Mouse (Mus musculus) hindbrain, postnatal 0 days (tissue): ENCODE data around the gene Tfeb. TPM values are rescaled to one million over a fixed set of nuclear protein-coding genes. Genes with fewer than 3 reads are reported as not detected.
A peak's percentile ranks its signal among the peaks of the same experiment; 100 is the strongest.

Experiments used
- ATAC-seq: fragments of 200-750 bp; cut with Nextera tagmentation; 2 replicates; pipeline ENCODE4 v1.8.0; 2017; ENCODE audit warnings: mild to moderate bottlenecking, moderate TSS enrichment, moderate library complexity
- DNase-seq: peaks from one replicate; pipeline ENCODE4 v3.0.0-alpha.2; 2015; ENCODE audit warnings: low spot score
- H3K27ac ChIP-seq: fragments of 300-500 bp; sonication (generic); 2 replicates; pipeline ENCODE4 v1.5.1; 2014; ENCODE audit warnings: mild to moderate bottlenecking
- H3K27me3 ChIP-seq: fragments of 300-500 bp; sonication (generic); 2 replicates; pipeline ENCODE4 v1.6.1; 2014; ENCODE audit warnings: low read length, mixed read lengths; ENCODE audit not compliant: insufficient read depth
- H3K36me3 ChIP-seq: fragments of 300-500 bp; sonication (generic); 2 replicates; pipeline ENCODE4 v1.6.1; 2014; ENCODE audit warnings: low read length, mixed read lengths; ENCODE audit not compliant: insufficient read depth
- H3K4me1 ChIP-seq: fragments of 300-500 bp; sonication (generic); 2 replicates; pipeline ENCODE4 v1.6.1; 2014; ENCODE audit warnings: antibody characterized with exemption, low read length, mixed read lengths; ENCODE audit not compliant: insufficient read depth
- H3K4me2 ChIP-seq: fragments of 300-500 bp; sonication (generic); 2 replicates; pipeline ENCODE4 v1.6.1; 2014; ENCODE audit warnings: low read depth, mild to moderate bottlenecking, low read length, moderate library complexity, mixed read lengths
- H3K4me3 ChIP-seq: fragments of 300-500 bp; sonication (generic); 2 replicates; pipeline ENCODE4 v1.5.1; 2014; ENCODE audit warnings: low read length
- H3K9ac ChIP-seq: fragments of 300-500 bp; sonication (generic); replicated peaks from 2 replicates; pipeline ENCODE4 v1.6.1; 2014; ENCODE audit warnings: mild to moderate bottlenecking, low read length, moderate library complexity, mixed read lengths
- H3K9me3 ChIP-seq: fragments of 300-500 bp; sonication (generic); 2 replicates; pipeline ENCODE4 v1.6.1; 2016; ENCODE audit warnings: low read length, mixed read lengths
- CTCF ChIP-seq: IDR thresholded peaks from 2 replicates; pipeline ENCODE4 v1.5.1; 2016; ENCODE audit warnings: antibody characterized with exemption, control low read depth, low read depth
- WGBS: fragments of 180-500 bp; shearing (Covaris S2); extraction: QIAGEN DNeasy Blood & Tissue Kit; methylation state at CpG from one replicate; pipeline ENCODE4 v1.1.7; 2014; 5-methylcytosine and 5-hydroxymethylcytosine counted together
- polyA plus RNA-seq: library from polyadenylated mRNA; unstranded; fragments of >200 nt; fragmentation: Nextera tagmentation; extraction: Ambion mirVana; gene quantifications from 2 replicates; pipeline ENCODE4 v1.2.1, GENCODE M21; 2015
- total RNA-seq: library from RNA; depleted of rRNA; stranded (reverse); fragments of >200 nt; gene quantifications from 2 replicates; pipeline ENCODE4 v1.2.3, GENCODE M21; 2014

The Tfeb gene
- total and polyA plus RNA-seq, 2 experiments from 2014 or later: 6.6 to 13.2 TPM

DNA sequence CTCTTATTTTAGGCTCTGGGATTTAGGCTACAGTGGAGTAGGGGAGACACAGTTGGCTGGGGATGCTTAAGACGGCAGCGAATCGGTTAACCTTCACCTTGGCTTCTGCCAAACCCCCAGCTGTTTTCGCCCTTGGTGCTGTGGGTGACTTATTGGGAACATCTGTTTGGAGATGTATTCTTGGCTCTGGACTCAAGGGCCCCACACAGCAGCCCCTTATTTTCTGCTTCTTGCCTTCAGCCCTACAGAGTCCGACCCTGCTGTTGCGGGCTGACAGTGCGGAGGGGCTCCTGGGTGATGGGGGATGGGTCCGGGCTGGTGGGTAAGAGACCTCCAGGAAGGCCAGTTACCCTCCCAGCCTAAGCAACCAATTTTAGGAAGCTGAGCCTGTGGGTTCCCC lies 84.5 kb downstream of the Tfeb start:
- Histone ChIP-seq H3K36me3 (no peaks in the 10 kb centered on the region), H3K4me1 (no peaks in the 10 kb centered on the region), H3K27me3 (no peaks in the 10 kb centered on the region), H3K9ac (no peak overlapping the region), H3K9me3 (no peaks in the 10 kb centered on the region), H3K4me2 (no peak overlapping the region), H3K27ac (no peak overlapping the region), H3K4me3 (no peak overlapping the region)
- ATAC-seq (no peak), DNase-seq (no peak)
- 62% methylated on average over 8 of the region's 8 CpGs for WGBS
- TF ChIP-seq CTCF: no peak

DNA sequence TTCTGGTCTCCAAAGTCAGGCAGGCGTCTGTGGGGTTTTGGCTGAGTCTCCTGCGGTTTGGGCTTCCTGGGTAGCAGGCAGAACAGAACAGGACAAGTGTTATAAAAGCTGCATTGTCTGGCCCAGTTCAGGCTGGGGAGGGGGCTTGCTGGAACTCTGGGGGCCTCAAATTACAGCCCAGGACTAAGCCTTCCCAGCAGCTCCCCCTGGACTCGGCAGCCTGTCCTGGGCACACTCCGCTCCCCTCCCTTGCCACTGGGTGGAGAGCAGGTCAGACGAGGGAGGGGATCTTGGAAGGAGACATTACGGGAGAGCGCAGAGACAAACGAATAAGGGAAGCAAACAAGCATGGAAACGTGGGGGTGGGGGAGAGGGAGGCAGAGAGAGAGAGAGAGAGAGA lies 94.3 kb downstream of the Tfeb start:
- no peaks in the 10 kb centered on the region for H3K36me3 ChIP-seq
- H3K27me3 ChIP-seq: peaks cover 22% of the 10 kb centered on the region; the same call in 1 of the 2 replicates
- H3K9ac ChIP-seq: no peak overlapping the region
- no peak overlapping the region for H3K4me2 ChIP-seq
- no peak overlapping the region for H3K4me3 ChIP-seq
- 0 out of 2 replicates have a peak, but pooled peaks cover 3% of the 10 kb centered on the region for H3K4me1 ChIP-seq
- no peak for DNase-seq
- ATAC-seq: peak; percentile 30; the same call in 1 of the 2 replicates
- H3K27ac ChIP-seq: no peak overlapping the region
- 21% methylated on average over 9 of the region's 9 CpGs for WGBS
- no peaks in the 10 kb centered on the region for H3K9me3 ChIP-seq
- TF ChIP-seq CTCF: no peak

DNA sequence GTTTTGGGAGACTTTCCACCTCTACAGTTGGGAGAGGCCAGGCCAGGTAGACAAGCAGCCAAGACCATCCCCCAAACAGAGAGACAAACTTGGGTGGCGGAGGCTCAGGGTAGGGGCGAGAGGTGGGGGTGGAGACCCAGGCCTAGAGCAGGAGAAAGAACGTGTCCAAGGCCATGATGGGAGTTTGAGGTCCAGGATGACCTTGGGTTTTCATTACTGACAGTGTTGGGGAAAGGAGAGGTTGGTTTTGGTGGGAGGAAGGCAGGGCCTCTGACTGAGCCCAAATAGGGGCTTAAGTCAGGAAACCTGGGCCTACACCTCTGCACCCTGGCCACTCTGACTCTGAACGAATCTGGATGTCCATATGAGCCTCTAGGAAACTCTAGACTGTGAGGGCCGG lies 94.9 kb downstream of the Tfeb start:
- H3K27ac ChIP-seq: no peak overlapping the region
- no peak for ATAC-seq
- 57% methylated on average over 5 of the region's 5 CpGs for WGBS
- H3K9ac ChIP-seq: no peak overlapping the region
- no peak for DNase-seq
- peaks cover 22% of the 10 kb centered on the region; the same call in 1 of the 2 replicates for H3K27me3 ChIP-seq
- no peak for TF ChIP-seq CTCF
- 0 out of 2 replicates have a peak, but pooled peaks cover 3% of the 10 kb centered on the region for H3K4me1 ChIP-seq
- no peak overlapping the region for H3K4me3 ChIP-seq
- peak overlapping the region; percentile 100; the same call in 1 of the 2 replicates for H3K4me2 ChIP-seq
- no peaks in the 10 kb centered on the region for H3K9me3 ChIP-seq
- no peaks in the 10 kb centered on the region for H3K36me3 ChIP-seq

DNA sequence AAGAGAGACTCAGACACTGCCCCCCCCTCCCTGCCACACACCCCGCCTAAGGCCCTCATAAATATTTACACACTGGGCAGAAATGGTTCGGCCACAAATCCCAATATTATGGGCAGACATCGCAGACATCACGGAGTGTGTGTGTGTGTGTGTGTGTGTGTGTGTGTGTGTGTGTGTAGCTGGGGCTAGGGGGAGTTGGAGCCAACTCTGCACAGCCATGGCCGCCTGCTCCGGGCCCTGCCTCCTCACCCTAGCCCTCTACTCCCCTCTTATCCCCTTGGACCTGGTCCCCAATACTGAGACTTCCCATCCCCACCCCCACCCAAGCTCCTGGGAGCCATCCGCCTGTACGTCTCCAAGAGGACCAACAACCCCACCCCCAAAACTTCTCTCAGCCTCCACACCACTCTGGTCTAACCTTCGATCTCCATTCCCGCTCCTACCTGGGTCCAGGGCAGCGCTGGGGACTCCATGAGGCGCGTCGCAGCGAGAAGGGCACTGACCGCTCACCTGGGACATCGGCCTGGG lies 95.7 kb downstream of the Tfeb start:
- peaks cover 22% of the 10 kb centered on the region; the same call in 1 of the 2 replicates for H3K27me3 ChIP-seq
- peak overlapping the region; percentile 44 for H3K9ac ChIP-seq
- H3K4me2 ChIP-seq: peak overlapping the region; percentile 100
- WGBS: 2% methylated on average over 17 of the region's 17 CpGs
- TF ChIP-seq CTCF: no peak
- peak; percentile 45; the same call in 1 of the 2 replicates for ATAC-seq
- no peak for DNase-seq
- no peaks in the 10 kb centered on the region for H3K36me3 ChIP-seq
- H3K4me3 ChIP-seq: peak overlapping the region; percentile 53
- H3K27ac ChIP-seq: no peak overlapping the region
- H3K9me3 ChIP-seq: no peaks in the 10 kb centered on the region
- 0 out of 2 replicates have a peak, but pooled peaks cover 3% of the 10 kb centered on the region for H3K4me1 ChIP-seq

DNA sequence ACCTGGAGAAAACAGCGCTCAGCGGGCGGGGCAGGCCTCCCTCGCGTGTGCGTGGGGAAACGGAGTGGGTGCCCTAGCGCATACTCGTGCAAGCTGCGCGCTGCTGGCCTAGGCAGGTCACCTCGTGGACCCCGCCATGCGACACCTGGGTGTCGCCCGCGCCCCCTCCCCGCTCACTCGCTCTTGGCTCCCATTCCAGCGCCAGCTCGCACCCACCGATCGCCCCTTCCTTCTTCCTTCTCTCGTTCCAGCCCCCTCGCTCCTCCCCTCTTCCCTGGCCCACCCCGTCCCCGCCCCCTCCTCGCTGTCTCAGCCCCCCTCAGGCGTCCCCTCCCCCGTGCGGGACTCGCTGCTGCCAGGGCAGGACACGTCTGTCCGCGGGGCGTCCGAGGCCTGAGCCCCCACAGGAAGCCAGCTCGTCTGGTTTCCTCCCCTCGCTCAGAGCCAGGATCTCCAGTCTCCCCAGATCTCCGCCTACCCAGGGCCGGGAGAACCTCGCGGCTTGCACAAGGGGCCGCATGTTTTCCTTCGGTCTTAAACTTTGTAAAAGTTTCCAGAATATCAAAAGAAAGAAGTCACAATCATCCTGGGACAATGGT lies 96.3 kb downstream of the Tfeb start:
- H3K27me3 ChIP-seq: peaks cover 22% of the 10 kb centered on the region; the same call in 1 of the 2 replicates
- under 1% methylated on average over 36 of the region's 45 CpGs for WGBS

DNA sequence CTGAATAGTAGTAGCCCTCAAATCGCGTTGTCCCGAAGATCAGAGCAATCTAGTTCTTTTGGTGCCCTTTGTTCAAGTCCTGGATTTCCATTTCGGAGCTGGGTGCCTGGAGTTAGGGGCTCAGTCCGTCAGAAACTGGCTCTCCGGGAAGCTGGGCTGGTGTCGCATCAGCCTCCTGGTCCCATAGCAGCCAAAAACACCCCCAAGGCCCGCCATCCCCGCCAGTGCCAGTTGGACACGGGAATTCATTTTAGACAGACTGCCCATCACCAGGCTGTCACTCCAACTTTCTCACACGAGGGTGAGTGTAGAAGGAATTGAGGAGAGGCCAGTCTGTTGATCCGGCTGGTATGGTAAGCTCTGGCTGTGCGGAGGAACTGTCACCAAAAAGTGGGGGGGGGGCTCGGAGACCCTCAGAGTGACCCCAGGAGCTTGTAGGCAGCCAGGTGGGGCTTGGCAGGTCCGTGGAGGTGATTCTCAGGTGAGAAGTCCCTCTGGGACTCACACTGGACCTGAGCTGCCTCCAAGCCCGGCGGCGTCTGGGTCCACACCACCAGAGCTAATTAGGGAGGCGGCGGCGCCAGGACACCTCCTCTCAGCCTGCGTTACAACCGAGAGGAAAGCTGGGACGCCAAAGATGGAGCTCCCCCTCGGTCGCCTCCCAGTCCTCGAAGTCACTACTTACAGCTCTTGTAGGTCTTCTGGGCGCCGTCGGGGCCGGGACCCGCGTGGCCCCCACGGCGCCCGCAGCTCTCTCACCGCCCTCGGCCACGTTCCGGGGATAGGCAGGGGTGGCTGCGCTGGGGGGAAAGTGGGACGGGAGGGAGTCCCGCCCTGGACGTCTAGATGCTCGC lies 97.0 kb downstream of the Tfeb start:
- peaks cover 22% of the 10 kb centered on the region; the same call in 1 of the 2 replicates for H3K27me3 ChIP-seq
- H3K9me3 ChIP-seq: no peaks in the 10 kb centered on the region
- H3K36me3 ChIP-seq: no peaks in the 10 kb centered on the region
- peak overlapping the region; percentile 44; the same call in 1 of the 2 replicates for H3K9ac ChIP-seq
- ATAC-seq (no peak), DNase-seq (no peak)
- WGBS: 1% methylated on average over 45 of the region's 45 CpGs
- H3K4me2 ChIP-seq: peak overlapping the region; percentile 100
- H3K4me1 ChIP-seq: 0 out of 2 replicates have a peak, but pooled peaks cover 3% of the 10 kb centered on the region
- H3K4me3 ChIP-seq: peak overlapping the region; percentile 53
- H3K27ac ChIP-seq: no peak overlapping the region
- no peak for TF ChIP-seq CTCF

More for the DNA sequence above, 96.3 kb downstream of the Tfeb start:
- Histone ChIP-seq H3K27ac (no peak overlapping the region), H3K4me2 (peak overlapping the region; percentile 100), H3K9me3 (no peaks in the 10 kb centered on the region), H3K4me1 (0 out of 2 replicates have a peak, but pooled peaks cover 3% of the 10 kb centered on the region), H3K36me3 (no peaks in the 10 kb centered on the region), H3K9ac (peak overlapping the region; percentile 44), H3K4me3 (peak overlapping the region; percentile 53)
- DNase-seq (peak; percentile 51), ATAC-seq (peak; percentile 27; the same call in 1 of the 2 replicates)
- no peak for TF ChIP-seq CTCF
